Mouse (Mus musculus) limb, embryonic 14.5 days (tissue): ENCODE results near the gene Ddx56. TPM values are rescaled to one million over a fixed set of nuclear protein-coding genes. Genes with fewer than 3 reads are reported as not detected.
A peak's percentile ranks its signal among the peaks of the same experiment; 100 is the strongest.

Source experiments
- ATAC-seq: fragments of 200-750 bp; cut with Nextera tagmentation; 2 replicates; pipeline ENCODE4 v1.8.0; 2017; ENCODE audit warnings: low read depth, moderate number of reproducible peaks, moderate TSS enrichment; ENCODE audit not compliant: low FRiP score
- DNase-seq: peaks from one replicate; pipeline ENCODE4 v3.0.0-alpha.2; 2015; ENCODE audit warnings: low spot score
- H3K27ac ChIP-seq: fragments of 300-500 bp; sonication (generic); replicated peaks from 2 replicates; pipeline ENCODE4 v1.5.1; 2014; ENCODE audit warnings: low read depth, mild to moderate bottlenecking, low read length, moderate library complexity, mixed read lengths
- H3K27me3 ChIP-seq: fragments of 300-500 bp; sonication (generic); 2 replicates; pipeline ENCODE4 v1.6.1; 2014; ENCODE audit warnings: low read length, mixed read lengths; ENCODE audit not compliant: control insufficient read depth, insufficient read depth
- H3K36me3 ChIP-seq: fragments of 300-500 bp; sonication (generic); 2 replicates; pipeline ENCODE4 v1.6.1; 2014; ENCODE audit warnings: mild to moderate bottlenecking, low read length, moderate library complexity, mixed read lengths; ENCODE audit not compliant: control insufficient read depth, insufficient read depth
- H3K4me1 ChIP-seq: fragments of 300-500 bp; sonication (generic); 2 replicates; pipeline ENCODE4 v1.6.1; 2014; ENCODE audit warnings: antibody characterized with exemption, low read length, mixed read lengths; ENCODE audit not compliant: control insufficient read depth, insufficient read depth
- H3K4me2 ChIP-seq: fragments of 300-500 bp; sonication (generic); replicated peaks from 2 replicates; pipeline ENCODE4 v1.6.1; 2014; ENCODE audit warnings: low read depth, mild to moderate bottlenecking, low read length, moderate library complexity; ENCODE audit not compliant: severe bottlenecking
- H3K4me3 ChIP-seq: fragments of 300-500 bp; sonication (generic); replicated peaks from 2 replicates; pipeline ENCODE4 v1.5.1; 2014; ENCODE audit warnings: low read length
- H3K9ac ChIP-seq: fragments of 300-500 bp; sonication (generic); 2 replicates; pipeline ENCODE4 v1.6.1; 2014; ENCODE audit warnings: mild to moderate bottlenecking, low read depth, low read length, moderate library complexity; ENCODE audit not compliant: severe bottlenecking
- H3K9me3 ChIP-seq: fragments of 300-500 bp; sonication (generic); 2 replicates; pipeline ENCODE4 v1.6.1; 2016; ENCODE audit warnings: low read length; ENCODE audit not compliant: control insufficient read depth
- POLR2A ChIP-seq: fragments of 200-500 bp; IDR thresholded peaks from 2 replicates; pipeline ENCODE4 v1.8.0; 2012; ENCODE audit warnings: inconsistent platforms, mild to moderate bottlenecking, moderate library complexity, borderline replicate concordance; ENCODE audit not compliant: insufficient read depth, insufficient read length; ENCODE audit errors: extremely low read depth
- WGBS: fragments of 180-500 bp; shearing (Covaris S2); extraction: QIAGEN DNeasy Blood & Tissue Kit; methylation state at CpG from one replicate; pipeline ENCODE4 v1.1.7; 2014; 5-methylcytosine and 5-hydroxymethylcytosine counted together
- polyA plus RNA-seq, 2 experiments: library from polyadenylated mRNA; depleted of rRNA in 1 of 2; stranded (reverse) in 1 of 2; unstranded in 1 of 2; fragments of >200 nt; fragmentation: Nextera tagmentation in 1 of 2; extraction: Ambion mirVana in 1 of 2; gene quantifications; 2 replicates each; pipeline versions ENCODE4 v1.2.1 to v1.2.3; 2012 to 2014

Gene Ddx56
- polyA plus RNA-seq, 2 experiments: 62.9 to 92.4 TPM

DNA sequence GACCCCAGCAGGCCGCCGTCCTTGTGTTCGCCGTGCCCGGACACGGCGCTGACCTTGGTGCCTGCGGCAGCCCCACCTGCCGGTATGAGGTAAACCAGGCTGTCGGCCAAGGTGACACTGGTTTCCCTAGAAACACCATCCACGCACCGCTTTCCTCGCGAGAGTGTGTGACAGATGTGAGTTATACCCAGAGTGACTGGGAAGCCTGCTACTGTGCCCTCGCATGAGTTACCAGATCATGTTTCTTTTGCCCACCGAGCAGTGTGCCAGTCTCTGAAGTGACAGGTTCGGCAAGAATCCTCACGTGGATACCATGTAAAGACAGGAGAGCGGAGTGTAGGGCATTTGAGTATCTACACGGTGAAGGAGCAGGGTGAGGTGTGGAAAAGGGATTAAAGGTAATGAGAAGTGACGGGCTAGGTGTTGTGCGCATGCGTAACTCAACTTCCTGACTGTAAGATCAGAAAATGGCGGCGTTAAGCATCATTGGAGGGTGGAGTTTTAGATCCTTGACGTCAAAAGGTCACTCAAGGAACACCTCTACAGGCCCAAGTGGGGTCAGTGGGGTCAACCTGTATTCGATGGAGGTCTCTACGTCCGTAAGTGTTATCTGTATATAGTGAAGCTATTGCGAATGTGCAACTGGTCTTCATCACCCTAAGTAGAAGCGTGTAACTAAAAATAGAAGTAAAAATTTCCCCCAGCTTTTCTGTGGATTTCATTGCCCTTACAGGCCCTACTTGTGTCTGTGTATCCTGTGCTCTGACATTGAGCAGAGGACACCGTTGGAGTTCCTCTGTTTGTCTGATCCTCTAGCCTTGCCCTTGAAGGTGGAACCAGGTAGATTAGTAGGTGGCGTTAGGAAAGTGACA lies 24.8 kb upstream of the Ddx56 start:
- Histone ChIP-seq H3K4me3 (peak overlapping the region; percentile 88), H3K4me1 (peaks cover 5% of the 10 kb centered on the region; the same call in 1 of the 2 replicates), H3K9ac (peak overlapping the region; percentile 74), H3K27ac (peak overlapping the region; percentile 87), H3K27me3 (no peaks in the 10 kb centered on the region), H3K9me3 (no peaks in the 10 kb centered on the region), H3K4me2 (peak overlapping the region; percentile 82), H3K36me3 (peaks cover 6% of the 10 kb centered on the region)
- 17% methylated on average over 33 of the region's 33 CpGs for WGBS
- ATAC-seq (peak; percentile 56), DNase-seq (peak; percentile 76)
- TF ChIP-seq POLR2A: no peak

DNA sequence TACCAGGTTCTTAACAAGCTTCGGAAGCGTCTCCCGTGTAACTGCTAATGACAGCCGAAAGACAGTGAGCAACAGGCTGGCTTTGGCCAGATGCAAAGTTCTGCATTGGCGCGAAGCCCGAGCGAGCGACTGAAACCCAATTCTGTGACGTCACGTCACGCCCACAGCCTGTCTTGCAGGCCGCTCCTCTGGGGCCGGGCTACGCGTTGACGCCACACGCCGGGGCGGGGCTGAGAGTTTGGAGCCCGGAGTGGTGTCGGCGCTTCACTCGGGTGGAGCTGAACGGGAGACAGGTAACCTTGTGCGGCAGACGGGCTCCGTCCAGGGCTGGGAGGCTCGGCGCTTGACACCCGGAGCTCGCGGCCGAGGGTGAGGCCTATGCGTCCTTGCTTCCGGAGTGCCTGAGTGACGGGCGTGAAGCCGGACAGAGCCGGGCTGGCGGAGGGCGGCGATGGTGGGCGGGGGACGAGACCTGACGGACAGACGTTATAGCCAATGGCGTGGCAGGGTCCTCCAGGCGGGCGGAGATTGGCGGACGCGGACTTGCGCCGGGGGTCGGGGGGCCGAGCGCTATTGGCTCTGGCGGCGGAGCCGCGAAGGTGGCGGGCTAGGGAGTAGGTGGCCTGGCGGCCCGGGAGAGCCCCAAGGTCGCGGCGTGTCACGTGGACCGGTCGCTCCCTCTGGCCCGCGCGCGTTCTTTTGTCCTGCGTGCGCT lies 24.0 kb upstream of the Ddx56 start, which contains the start of gene Ogdh:
Ogdh (plus strand) TSS at position 233 of the 715 bp plus-strand sequence.
- no peaks in the 10 kb centered on the region; the same call in 1 of the 2 replicates for H3K36me3 ChIP-seq
- peak within 1 kb of the TSS; percentile 88 for H3K4me3 ChIP-seq
- 0 out of 2 replicates have a peak, but pooled peaks have one; percentile 62 for TF ChIP-seq POLR2A
- under 1% methylated on average over 58 of the region's 77 CpGs for WGBS
- H3K4me2 ChIP-seq: peak within 1 kb of the TSS; percentile 82
- ATAC-seq (peak; percentile 99), DNase-seq (peak; percentile 97)
- peak within 1 kb of the TSS; percentile 87 for H3K27ac ChIP-seq
- H3K4me1 ChIP-seq: peaks cover 5% of the 10 kb centered on the region; the same call in 1 of the 2 replicates
- no peaks in the 10 kb centered on the region for H3K27me3 ChIP-seq
- H3K9me3 ChIP-seq: no peaks in the 10 kb centered on the region
- peak within 1 kb of the TSS; percentile 74 for H3K9ac ChIP-seq

DNA sequence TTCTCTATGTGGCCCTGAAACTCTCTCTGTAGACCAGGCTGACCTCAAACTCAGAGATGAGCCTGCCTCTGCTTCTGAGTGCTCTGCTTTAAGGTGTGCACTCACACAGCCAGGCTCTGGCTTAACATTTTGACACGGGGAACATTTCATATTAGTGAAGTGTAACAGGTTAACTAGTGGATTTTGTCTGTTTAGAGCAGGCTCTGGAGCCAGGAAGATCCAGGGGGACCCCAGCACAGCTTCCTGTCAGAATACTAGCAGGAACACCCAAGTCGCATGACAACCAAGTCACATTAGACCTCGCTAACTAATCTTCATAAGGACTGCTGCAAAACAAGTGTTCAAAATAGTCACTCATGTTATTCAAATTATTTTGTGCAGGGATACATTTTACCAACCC lies 23.3 kb upstream of the Ddx56 start:
- TF ChIP-seq POLR2A: no peak
- Histone ChIP-seq H3K4me2 (peak overlapping the region; percentile 82), H3K4me3 (peak overlapping the region; percentile 88), H3K27ac (no peak overlapping the region), H3K27me3 (no peaks in the 10 kb centered on the region), H3K36me3 (no peaks in the 10 kb centered on the region), H3K9ac (peak overlapping the region; percentile 74), H3K4me1 (peaks cover 5% of the 10 kb centered on the region; the same call in 1 of the 2 replicates), H3K9me3 (no peaks in the 10 kb centered on the region)
- WGBS: 33% methylated on average over 3 of the region's 3 CpGs
- DNase-seq (no peak), ATAC-seq (no peak)

DNA sequence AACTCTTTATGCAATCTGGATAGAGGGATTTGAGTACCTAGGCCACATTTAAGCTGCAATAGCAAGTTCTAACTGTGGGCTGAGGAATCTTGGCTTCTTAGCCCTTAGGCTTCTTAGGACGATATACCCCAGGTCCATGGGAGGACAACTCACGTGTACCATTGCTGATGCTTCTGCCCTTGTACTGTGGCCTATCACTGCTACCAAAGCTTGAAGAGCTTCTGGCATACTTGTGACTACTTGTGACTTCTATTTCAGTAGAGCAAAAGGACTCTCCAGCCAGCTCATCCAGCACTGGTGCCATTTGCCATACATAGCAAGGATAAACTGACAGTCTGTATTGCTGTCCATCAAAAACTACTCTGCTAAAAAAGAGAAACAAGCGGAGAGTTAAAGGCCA lies 22.6 kb upstream of the Ddx56 start:
- Histone ChIP-seq H3K27ac (no peak overlapping the region), H3K27me3 (no peaks in the 10 kb centered on the region), H3K9me3 (no peaks in the 10 kb centered on the region), H3K4me3 (no peak overlapping the region), H3K4me1 (peaks cover 5% of the 10 kb centered on the region; the same call in 1 of the 2 replicates), H3K9ac (no peak overlapping the region), H3K36me3 (no peaks in the 10 kb centered on the region), H3K4me2 (no peak overlapping the region)
- 94% methylated on average over 3 of the region's 3 CpGs for WGBS
- ATAC-seq (no peak), DNase-seq (no peak)
- no peak for TF ChIP-seq POLR2A

DNA sequence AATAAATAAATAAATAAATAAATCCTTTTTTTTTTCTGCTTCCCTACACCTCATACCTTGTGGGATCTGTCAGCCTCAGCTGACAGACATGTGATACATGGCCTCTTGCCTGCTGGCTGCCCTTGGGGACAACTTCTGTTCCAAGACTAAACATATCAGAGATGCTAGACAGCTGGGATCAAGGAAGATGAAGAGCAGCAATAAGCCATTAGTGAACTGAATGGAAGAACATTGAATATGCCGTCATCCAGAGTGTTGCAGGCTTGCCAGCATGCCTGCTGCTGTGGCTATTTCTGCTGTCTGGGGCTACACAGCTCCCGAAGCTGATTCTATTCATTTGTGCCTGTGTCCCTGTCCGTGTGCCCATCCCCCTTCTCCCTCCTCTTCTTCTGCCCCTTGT lies 15.4 kb upstream of the Ddx56 start:
- Histone ChIP-seq H3K36me3 (no peaks in the 10 kb centered on the region), H3K4me2 (no peak overlapping the region), H3K9ac (no peak overlapping the region), H3K27me3 (no peaks in the 10 kb centered on the region), H3K27ac (no peak overlapping the region), H3K4me3 (no peak overlapping the region), H3K4me1 (no peaks in the 10 kb centered on the region), H3K9me3 (no peaks in the 10 kb centered on the region)
- ATAC-seq (no peak), DNase-seq (no peak)
- WGBS: 81% methylated on average over 3 of the region's 3 CpGs
- no peak for TF ChIP-seq POLR2A
